In genomic region chr4:79052723-79053122, GRCm38 (mm10) we compare ENCODE assay signal across 11 mouse cellular contexts.
A peak's percentile ranks its signal among the peaks of the same experiment; 100 is the strongest.
DNase-seq lines count a peak whose midpoint lies in the region; ATAC-seq lines count a peak whose summit lies in the region.
"Had no signal": no experiment of that assay in that cellular context is flagged by ENCODE, and none has a peak within 500 bp of the region (broad histone marks: within the 10 kb centered on the region; RNA-seq: fewer than 3 reads in every experiment).

No protein-coding gene starts in this region.

- H3K27me3 ChIP-seq in kidney, embryonic 15.5 days = no peaks in the 10 kb centered on the region
- no peaks in the 10 kb centered on the region for H3K27me3 ChIP-seq in kidney, embryonic 14.5 days (ENCODE audit: control insufficient read depth, insufficient read depth, low read length)
- H3K27me3 ChIP-seq: neural tube, embryonic 15.5 days had no signal

- ATAC-seq in kidney, embryonic 15.5 days (replicated peaks; ENCODE audit: low FRiP score) = 0 out of 2 replicates have a peak, but pooled peaks have one; percentile 54
- no peak for ATAC-seq in kidney, embryonic 14.5 days (ENCODE audit: low FRiP score, low TSS enrichment)

- H3K4me1 ChIP-seq in kidney, embryonic 15.5 days = no peaks in the 10 kb centered on the region
- H3K4me1 ChIP-seq in kidney, embryonic 14.5 days (ENCODE audit: control insufficient read depth, insufficient read depth, low read length) = no peaks in the 10 kb centered on the region
- H3K4me1 ChIP-seq: neural tube, embryonic 15.5 days had no signal

- DNase-seq in embryo, embryonic 9.5 days (ENCODE audit: extremely low spot score) = peak; percentile 2
- DNase-seq in layer of hippocampus, postnatal 10 days (ENCODE audit: low spot score in 2 of 2) = peak; percentile 8 to 23
- peak; percentile 5 for DNase-seq in right cerebral cortex, postnatal 14 days
- DNase-seq in urinary bladder, adult 18-20 months (ENCODE audit: low spot score in 2 of 2) = no peak
- no peak for DNase-seq in kidney, postnatal 36 days
- no peak for DNase-seq in thymus, postnatal 10 days (ENCODE audit: low spot score in 2 of 2)
- DNase-seq: cerebellum, adult 18-20 months; heart, adult 18-20 months had no signal

- no peaks in the 10 kb centered on the region for H3K9me3 ChIP-seq in kidney, embryonic 15.5 days (replicated peaks)
- H3K9me3 ChIP-seq in kidney, embryonic 14.5 days (ENCODE audit: control insufficient read depth, low read length) = no peaks in the 10 kb centered on the region
- H3K9me3 ChIP-seq: neural tube, embryonic 15.5 days had no signal

- WGBS in kidney, embryonic 15.5 days = 55% methylated on average over 5 of the region's 5 CpGs
- 57% methylated on average over 5 of the region's 5 CpGs for WGBS in kidney, embryonic 14.5 days

- H3K4me3 ChIP-seq in kidney, embryonic 15.5 days (replicated peaks) = no peak overlapping the region
- H3K4me3 ChIP-seq in kidney, embryonic 14.5 days (ENCODE audit: low read length) = no peak overlapping the region
- H3K4me3 ChIP-seq: neural tube, embryonic 15.5 days had no signal

- no peak overlapping the region for H3K4me2 ChIP-seq in kidney, embryonic 15.5 days
- no peak overlapping the region for H3K4me2 ChIP-seq in kidney, embryonic 14.5 days (replicated peaks; ENCODE audit: low read depth, low read length)
- H3K4me2 ChIP-seq: neural tube, embryonic 15.5 days had no signal

- no peak overlapping the region for H3K27ac ChIP-seq in kidney, embryonic 15.5 days
- H3K27ac ChIP-seq in kidney, embryonic 14.5 days (ENCODE audit: low read depth, low read length) = no peak overlapping the region
- H3K27ac ChIP-seq: neural tube, embryonic 15.5 days had no signal

- no peaks in the 10 kb centered on the region for H3K36me3 ChIP-seq in kidney, embryonic 15.5 days
- H3K36me3 ChIP-seq in kidney, embryonic 14.5 days (ENCODE audit: control insufficient read depth, insufficient read depth, low read length) = no peaks in the 10 kb centered on the region
- H3K36me3 ChIP-seq: neural tube, embryonic 15.5 days had no signal

- no peak overlapping the region for H3K9ac ChIP-seq in kidney, embryonic 15.5 days
- H3K9ac ChIP-seq in kidney, embryonic 14.5 days (ENCODE audit: low read depth, low read length) = no peak overlapping the region
- H3K9ac ChIP-seq: neural tube, embryonic 15.5 days had no signal

Comparison
In these comparisons a context has a peak if more than half of its experiments do, and no peak if none do; other contexts are left out.
1. DNase-seq: peak in embryo, embryonic 9.5 days (single experiment), layer of hippocampus, postnatal 10 days (2 of 2) and right cerebral cortex, postnatal 14 days (single experiment); none in urinary bladder, adult 18-20 months (0 of 2), kidney, postnatal 36 days (0 of 2) and thymus, postnatal 10 days (0 of 2).